Mouse (Mus musculus): ENCODE measurements at regions not wholly inside any gene's neighbourhood (a gene's known extent, or its start where the extent isn't known, plus 50 kb on each side); places are given as distances from the start of the nearest gene placed in this dataset.

GRCm38 (mm10) chr14:48842861-48843260, 169.2 kb upstream of the Otx2 start:
- Histone ChIP-seq H3K27me3 (peaks cover 8% of the 10 kb centered on the region; the same call in 1 of the 2 replicates), H3K4me3 (no peak overlapping the region), H3K27ac (no peak overlapping the region), H3K36me3 (no peaks in the 10 kb centered on the region), H3K4me2 (no peak overlapping the region), H3K4me1 (0 out of 2 replicates have a peak, but pooled peaks cover 4% of the 10 kb centered on the region), H3K9me3 (no peaks in the 10 kb centered on the region), H3K9ac (no peak overlapping the region)
- 67% methylated on average over 4 of the region's 4 CpGs for WGBS
- no peak for ATAC-seq (ENCODE audit: insufficient number of reproducible peaks, insufficient read depth, low FRiP score, low TSS enrichment, low read depth)

- 57% methylated on average over 5 of the region's 5 CpGs for WGBS
- Histone ChIP-seq H3K36me3 (no peaks in the 10 kb centered on the region), H3K4me1 (peaks cover 17% of the 10 kb centered on the region; the same call in 1 of the 2 replicates), H3K4me2 (no peak overlapping the region), H3K27ac (no peak overlapping the region), H3K9ac (no peak overlapping the region), H3K4me3 (no peak overlapping the region), H3K9me3 (no peaks in the 10 kb centered on the region), H3K27me3 (peaks cover 10% of the 10 kb centered on the region; the same call in 1 of the 2 replicates)
- no peak for ATAC-seq (ENCODE audit: insufficient number of reproducible peaks, insufficient read depth, low FRiP score, low TSS enrichment, low read depth)
Measured at GRCm38 (mm10) chr14:48841278-48841677, 167.7 kb upstream of the Otx2 start.

GRCm38 (mm10) chr14:48837181-48837580, 163.6 kb upstream of the Otx2 start:
- no peak overlapping the region for H3K9ac ChIP-seq
- 21% methylated on average over 6 of the region's 6 CpGs for WGBS
- H3K4me2 ChIP-seq: no peak overlapping the region
- peaks cover 17% of the 10 kb centered on the region; the same call in 1 of the 2 replicates for H3K4me1 ChIP-seq
- ATAC-seq (ENCODE audit: insufficient number of reproducible peaks, insufficient read depth, low FRiP score, low TSS enrichment, low read depth): no peak
- peaks cover 19% of the 10 kb centered on the region; the same call in 1 of the 2 replicates for H3K27me3 ChIP-seq
- no peaks in the 10 kb centered on the region for H3K36me3 ChIP-seq
- H3K27ac ChIP-seq: no peak overlapping the region
- no peak overlapping the region for H3K4me3 ChIP-seq
- H3K9me3 ChIP-seq: no peaks in the 10 kb centered on the region

- 8% methylated on average over 2 of the region's 2 CpGs for WGBS
- ATAC-seq (ENCODE audit: insufficient number of reproducible peaks, insufficient read depth, low FRiP score, low TSS enrichment, low read depth): no peak
- Histone ChIP-seq H3K4me2 (no peak overlapping the region), H3K9me3 (no peaks in the 10 kb centered on the region), H3K9ac (no peak overlapping the region), H3K4me3 (no peak overlapping the region), H3K27ac (no peak overlapping the region), H3K4me1 (peaks cover 17% of the 10 kb centered on the region; the same call in 1 of the 2 replicates), H3K27me3 (peaks cover 14% of the 10 kb centered on the region; the same call in 1 of the 2 replicates), H3K36me3 (no peaks in the 10 kb centered on the region)
Measured at GRCm38 (mm10) chr14:48836071-48836470, 162.5 kb upstream of the Otx2 start.

- Histone ChIP-seq H3K36me3 (no peaks in the 10 kb centered on the region), H3K27ac (no peak overlapping the region), H3K9ac (no peak overlapping the region), H3K4me3 (no peak overlapping the region), H3K27me3 (peaks cover 14% of the 10 kb centered on the region; the same call in 1 of the 2 replicates), H3K4me1 (peaks cover 17% of the 10 kb centered on the region; the same call in 1 of the 2 replicates), H3K4me2 (no peak overlapping the region), H3K9me3 (no peaks in the 10 kb centered on the region)
- 92% methylated on average over 2 of the region's 2 CpGs for WGBS
- ATAC-seq (ENCODE audit: insufficient number of reproducible peaks, insufficient read depth, low FRiP score, low TSS enrichment, low read depth): no peak
Measured at GRCm38 (mm10) chr14:48834416-48834815, 160.8 kb upstream of the Otx2 start.

- H3K27ac ChIP-seq: no peak overlapping the region
- no peaks in the 10 kb centered on the region for H3K4me1 ChIP-seq
- H3K4me2 ChIP-seq: no peak overlapping the region
- no peaks in the 10 kb centered on the region for H3K9me3 ChIP-seq
- WGBS: 69% methylated on average over 5 of the region's 5 CpGs
- H3K27me3 ChIP-seq: no peaks in the 10 kb centered on the region
- H3K4me3 ChIP-seq: no peak overlapping the region
- no peaks in the 10 kb centered on the region for H3K36me3 ChIP-seq
- no peak for ATAC-seq (ENCODE audit: insufficient number of reproducible peaks, insufficient read depth, low FRiP score, low TSS enrichment, low read depth)
- no peak overlapping the region for H3K9ac ChIP-seq
Measured at GRCm38 (mm10) chr14:48826421-48826820, 152.8 kb upstream of the Otx2 start.

- Histone ChIP-seq H3K9me3 (no peaks in the 10 kb centered on the region), H3K4me1 (no peaks in the 10 kb centered on the region), H3K27ac (no peak overlapping the region), H3K27me3 (no peaks in the 10 kb centered on the region), H3K36me3 (no peaks in the 10 kb centered on the region), H3K4me2 (no peak overlapping the region), H3K4me3 (no peak overlapping the region), H3K9ac (no peak overlapping the region)
- WGBS: 77% methylated on average over 3 of the region's 3 CpGs
- ATAC-seq (ENCODE audit: insufficient number of reproducible peaks, insufficient read depth, low FRiP score, low TSS enrichment, low read depth): no peak
Measured at GRCm38 (mm10) chr14:48824375-48824774, 150.8 kb upstream of the Otx2 start.

- Histone ChIP-seq H3K27me3 (no peaks in the 10 kb centered on the region), H3K9ac (no peak overlapping the region), H3K36me3 (no peaks in the 10 kb centered on the region), H3K4me1 (no peaks in the 10 kb centered on the region), H3K27ac (no peak overlapping the region), H3K9me3 (no peaks in the 10 kb centered on the region), H3K4me3 (no peak overlapping the region), H3K4me2 (no peak overlapping the region)
- 87% methylated on average over 3 of the region's 3 CpGs for WGBS
- ATAC-seq (ENCODE audit: insufficient number of reproducible peaks, insufficient read depth, low FRiP score, low TSS enrichment, low read depth): no peak
Measured at GRCm38 (mm10) chr14:48815941-48816340, 142.3 kb upstream of the Otx2 start.

GRCm38 (mm10) chr14:48815231-48815728, 141.7 kb upstream of the Otx2 start:
- 34% methylated on average over 8 of the region's 8 CpGs for whole genome bisulfite sequencing
- H3K9ac ChIP-seq: no peak overlapping the region

GRCm38 (mm10) chr14:48812741-48813495, 139.3 kb upstream of the Otx2 start:
- H3K4me3 ChIP-seq: no peak overlapping the region
- ATAC-seq (ENCODE audit: insufficient number of reproducible peaks, insufficient read depth, low FRiP score, low TSS enrichment, low read depth): no peak
- 77% methylated on average over 11 of the region's 11 CpGs for WGBS
- no peak overlapping the region for H3K9ac ChIP-seq
- H3K27me3 ChIP-seq: no peaks in the 10 kb centered on the region
- no peak overlapping the region for H3K4me2 ChIP-seq
- no peak overlapping the region for H3K27ac ChIP-seq
- H3K4me1 ChIP-seq: no peaks in the 10 kb centered on the region
- no peaks in the 10 kb centered on the region for H3K9me3 ChIP-seq
- no peaks in the 10 kb centered on the region for H3K36me3 ChIP-seq

More at GRCm38 (mm10) chr14:48815231-48815728, 141.7 kb upstream of the Otx2 start:
- no peak overlapping the region for H3K4me3 ChIP-seq
- H3K4me1 ChIP-seq: no peaks in the 10 kb centered on the region
- no peak overlapping the region for H3K4me2 ChIP-seq
- ATAC-seq (ENCODE audit: insufficient number of reproducible peaks, insufficient read depth, low FRiP score, low TSS enrichment, low read depth): no peak
- H3K27ac ChIP-seq: no peak overlapping the region
- no peaks in the 10 kb centered on the region for H3K36me3 ChIP-seq
- H3K27me3 ChIP-seq: no peaks in the 10 kb centered on the region
- H3K9me3 ChIP-seq: no peaks in the 10 kb centered on the region

GRCm38 (mm10) chr14:48804098-48804497, 130.5 kb upstream of the Otx2 start:
- no peaks in the 10 kb centered on the region for H3K36me3 ChIP-seq
- no peak overlapping the region for H3K27ac ChIP-seq
- H3K4me3 ChIP-seq: no peak overlapping the region
- ATAC-seq (ENCODE audit: insufficient number of reproducible peaks, insufficient read depth, low FRiP score, low TSS enrichment, low read depth): no peak
- no peak overlapping the region for H3K4me2 ChIP-seq
- H3K9me3 ChIP-seq: no peaks in the 10 kb centered on the region
- 88% methylated on average over 4 of the region's 4 CpGs for WGBS
- peaks cover 6% of the 10 kb centered on the region; the same call in 1 of the 2 replicates for H3K27me3 ChIP-seq
- peaks cover 7% of the 10 kb centered on the region; the same call in 1 of the 2 replicates for H3K4me1 ChIP-seq
- no peak overlapping the region for H3K9ac ChIP-seq

- no peak overlapping the region for H3K4me3 ChIP-seq
- peaks cover 6% of the 10 kb centered on the region; the same call in 1 of the 2 replicates for H3K27me3 ChIP-seq
- peaks cover 7% of the 10 kb centered on the region; the same call in 1 of the 2 replicates for H3K4me1 ChIP-seq
- no peaks in the 10 kb centered on the region for H3K9me3 ChIP-seq
- H3K9ac ChIP-seq: no peak overlapping the region
- H3K27ac ChIP-seq: no peak overlapping the region
- no peak for ATAC-seq (ENCODE audit: insufficient number of reproducible peaks, insufficient read depth, low FRiP score, low TSS enrichment, low read depth)
- no peaks in the 10 kb centered on the region for H3K36me3 ChIP-seq
- H3K4me2 ChIP-seq: peak overlapping the region; percentile 27; the same call in 1 of the 2 replicates
- WGBS: 40% methylated on average over 14 of the region's 14 CpGs
Measured at GRCm38 (mm10) chr14:48801283-48801682, 127.7 kb upstream of the Otx2 start.
